Mouse (Mus musculus): ENCODE measurements at regions not wholly inside any gene's neighbourhood (a gene's known extent, or its start where the extent isn't known, plus 50 kb on each side); places are given as distances from the start of the nearest gene placed in this dataset.
"Not testable (repeated sequence)": the region's sequence is repeated elsewhere in the genome, so short reads cannot be mapped to it uniquely, and the experiment has no call there.

GRCm38 (mm10) chr6:103809986-103810341 is 299.6 kb downstream of the Chl1 start:
- no peak for DNase-seq

DNA sequence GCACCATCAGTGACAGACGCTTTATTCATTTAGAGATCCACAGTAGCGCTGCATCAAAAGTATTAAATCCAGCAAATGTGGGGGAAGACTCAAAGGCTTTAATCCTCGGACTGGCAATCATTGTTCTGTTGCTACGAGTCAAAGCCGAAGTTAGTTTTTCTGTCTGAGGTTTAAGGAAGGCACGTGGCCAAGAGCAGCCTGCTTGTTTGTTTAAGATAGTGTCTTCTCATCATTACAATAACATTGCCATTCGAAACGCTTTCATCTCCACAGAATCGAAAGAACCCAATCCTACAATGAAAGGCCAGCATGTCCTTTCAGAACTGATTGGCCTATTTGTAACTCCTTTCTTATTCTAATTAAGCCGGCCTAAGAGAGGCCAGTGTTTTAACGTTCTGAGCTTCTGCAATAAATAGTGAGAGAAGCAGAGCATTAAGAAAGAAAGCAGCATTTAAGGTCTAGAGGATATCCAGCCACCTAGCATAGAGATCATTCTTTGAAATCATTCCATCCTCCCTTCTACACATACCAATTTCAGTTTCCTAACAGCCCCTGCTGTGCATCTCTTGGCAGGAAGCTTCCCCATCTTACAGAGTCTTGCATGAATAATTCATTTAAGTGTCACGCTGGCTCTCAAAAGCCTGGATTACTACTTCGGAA is 300.1 kb downstream of the Chl1 start:
- DNase-seq = no peak

DNA sequence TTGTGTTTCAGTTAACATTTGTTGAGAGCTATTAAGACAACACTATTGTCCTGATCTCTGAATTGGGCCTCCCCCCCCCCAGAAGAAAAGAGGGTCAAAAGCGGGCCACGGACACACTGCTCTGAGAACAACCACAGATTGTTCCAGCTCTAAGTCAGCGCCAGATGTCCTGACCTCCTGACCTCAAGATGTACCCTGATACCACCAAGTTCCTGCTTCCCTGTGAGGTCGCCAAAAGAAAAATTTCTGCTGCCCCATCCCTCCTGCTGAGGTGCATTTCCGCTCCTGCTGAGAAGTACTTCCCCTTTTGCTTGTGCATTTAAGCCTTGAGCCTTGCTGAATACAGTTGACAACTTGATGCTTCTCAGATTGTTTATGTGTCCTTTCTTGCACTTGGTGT is 306.0 kb downstream of the Chl1 start:
- DNase-seq = not testable (repeated sequence)

DNA sequence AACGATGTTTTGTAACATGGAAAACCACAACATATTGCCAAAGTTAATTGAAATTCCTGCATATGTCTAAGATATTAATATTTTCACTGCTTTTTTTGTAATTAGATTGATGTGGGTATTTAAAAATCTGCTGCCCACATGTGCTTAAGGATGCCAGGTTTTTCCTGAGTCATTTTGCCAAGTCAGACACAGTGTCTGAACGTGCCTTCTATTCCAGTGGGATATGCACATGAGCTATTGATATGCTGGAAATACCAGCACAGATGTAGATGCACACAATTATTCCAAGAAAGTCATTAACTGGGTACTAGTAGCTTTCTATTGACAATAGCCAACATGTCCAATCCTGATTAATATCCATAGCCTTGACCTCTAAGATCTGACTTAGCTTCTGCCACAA is 315.7 kb downstream of the Chl1 start:
- DNase-seq = no peak

GRCm38 (mm10) chr6:103827623-103828022 is 317.2 kb downstream of the Chl1 start:
- DNase-seq = no peak

GRCm38 (mm10) chr6:103828866-103829265 is 318.5 kb downstream of the Chl1 start:
- no peak for DNase-seq

GRCm38 (mm10) chr6:103832301-103832700 is 321.9 kb downstream of the Chl1 start:
- DNase-seq = no peak

GRCm38 (mm10) chr6:103832808-103833207 is 322.4 kb downstream of the Chl1 start:
- no peak for DNase-seq

- peak; percentile 46 for DNase-seq
These were observed 323.2 kb downstream of the Chl1 start for GRCm38 (mm10) chr6:103833501-103834132.

DNA sequence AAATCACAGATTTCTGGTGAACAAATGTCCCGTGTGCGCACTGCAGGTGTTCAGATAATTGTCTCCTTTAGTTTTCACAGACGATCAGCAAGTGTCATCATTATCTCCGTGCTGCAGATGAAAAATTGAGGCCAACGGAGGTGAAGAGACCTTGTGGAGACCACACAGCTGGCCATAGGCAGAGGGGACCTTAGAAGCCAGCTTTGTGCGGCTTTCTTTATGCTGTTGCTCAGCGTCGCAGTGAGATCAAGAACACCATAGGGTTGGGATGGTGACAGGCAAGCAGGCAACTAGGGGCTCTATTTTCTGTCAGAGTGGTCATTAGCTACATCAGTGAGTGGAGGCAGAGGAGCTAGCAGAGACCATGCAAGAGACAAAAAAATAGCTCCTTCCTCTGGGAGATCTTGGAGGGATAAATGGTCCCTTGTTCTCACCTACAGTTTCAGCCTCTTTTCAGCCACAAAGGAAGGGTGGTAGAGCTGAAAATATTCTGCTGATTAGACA is 324.4 kb downstream of the Chl1 start:
- no peak for DNase-seq

DNA sequence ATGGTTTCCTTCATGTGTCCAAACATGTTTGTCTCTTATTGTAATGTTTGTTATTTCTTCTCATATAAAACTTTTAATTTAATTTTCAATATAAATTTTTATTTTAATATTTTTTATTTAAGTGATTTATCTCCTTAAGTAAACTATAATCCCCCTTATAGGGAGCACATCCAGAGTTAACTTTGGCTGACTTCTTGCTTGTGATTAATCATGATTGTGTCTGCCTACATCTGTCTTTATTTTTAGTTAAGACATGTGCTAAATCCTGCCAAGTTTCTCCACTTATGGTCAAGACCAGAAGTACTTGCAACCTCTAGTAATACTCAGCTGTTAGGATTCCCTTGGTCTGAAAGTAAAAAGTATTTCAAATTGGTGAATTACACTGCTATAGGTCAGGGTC is 349.4 kb downstream of the Chl1 start:
- DNase-seq = no peak

DNA sequence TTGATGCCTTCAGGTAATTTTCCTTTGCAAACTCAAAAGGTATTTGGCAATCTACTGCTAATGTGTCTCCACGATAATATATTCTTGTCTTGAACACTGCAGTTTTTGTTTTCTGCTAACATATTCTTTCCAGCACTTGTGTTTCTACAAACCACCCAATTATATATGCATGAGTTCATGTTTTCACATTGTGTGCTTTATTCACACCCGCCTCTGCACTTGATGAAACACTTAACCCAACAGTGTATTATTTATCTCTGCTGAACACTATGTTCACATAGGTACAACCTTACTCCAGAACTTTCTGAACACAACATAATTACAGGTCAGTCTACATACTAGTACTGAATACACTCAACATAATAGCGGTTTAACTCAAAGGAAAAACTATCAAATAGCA is 383.1 kb downstream of the Chl1 start:
- no peak for DNase-seq

- DNase-seq = no peak
These were observed 414.1 kb downstream of the Chl1 start for GRCm38 (mm10) chr6:103924504-103924903.

DNA sequence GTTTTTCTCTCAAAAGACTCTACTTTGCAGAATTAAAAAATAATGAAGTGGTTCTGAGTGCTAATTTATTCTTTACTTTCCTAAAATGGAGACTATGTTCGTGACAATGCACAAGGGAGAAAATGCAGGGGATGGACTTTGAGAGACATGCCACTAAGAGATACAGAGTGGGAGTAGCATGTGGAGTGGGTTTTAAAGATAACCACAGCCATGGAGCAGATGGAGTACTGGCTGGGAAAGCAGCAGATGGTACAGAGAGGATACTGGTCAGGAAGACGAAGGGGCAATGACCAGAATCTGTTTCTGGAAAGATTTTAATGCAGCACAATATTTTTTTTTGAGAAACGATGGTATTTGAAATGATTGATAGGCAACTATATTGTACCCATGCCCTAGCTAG is 416.7 kb downstream of the Chl1 start:
- DNase-seq = no peak

DNA sequence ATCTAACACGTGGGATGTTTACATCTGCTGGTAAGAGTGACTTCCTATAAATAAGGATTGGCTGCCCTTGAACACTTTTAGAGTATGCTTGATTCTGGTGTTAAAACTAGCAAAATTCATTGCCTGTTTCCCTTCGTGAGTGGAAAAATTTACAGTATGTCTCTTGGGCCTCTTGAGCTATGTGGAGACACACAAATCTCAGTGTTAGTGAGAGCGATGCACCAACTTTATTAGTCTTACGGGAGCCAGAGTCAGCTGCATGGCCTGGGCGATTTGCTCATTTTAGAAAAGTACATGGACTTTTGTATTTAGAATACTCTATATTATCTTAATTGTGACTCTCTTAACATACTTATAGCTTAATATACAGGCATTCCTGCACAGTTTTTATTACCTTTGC is 430.0 kb downstream of the Chl1 start:
- DNase-seq = no peak

GRCm38 (mm10) chr6:103944361-103944760 is 434.0 kb downstream of the Chl1 start:
- no peak for DNase-seq

- DNase-seq = no peak
These were observed 437.1 kb downstream of the Chl1 start for GRCm38 (mm10) chr6:103947474-103947873.

DNA sequence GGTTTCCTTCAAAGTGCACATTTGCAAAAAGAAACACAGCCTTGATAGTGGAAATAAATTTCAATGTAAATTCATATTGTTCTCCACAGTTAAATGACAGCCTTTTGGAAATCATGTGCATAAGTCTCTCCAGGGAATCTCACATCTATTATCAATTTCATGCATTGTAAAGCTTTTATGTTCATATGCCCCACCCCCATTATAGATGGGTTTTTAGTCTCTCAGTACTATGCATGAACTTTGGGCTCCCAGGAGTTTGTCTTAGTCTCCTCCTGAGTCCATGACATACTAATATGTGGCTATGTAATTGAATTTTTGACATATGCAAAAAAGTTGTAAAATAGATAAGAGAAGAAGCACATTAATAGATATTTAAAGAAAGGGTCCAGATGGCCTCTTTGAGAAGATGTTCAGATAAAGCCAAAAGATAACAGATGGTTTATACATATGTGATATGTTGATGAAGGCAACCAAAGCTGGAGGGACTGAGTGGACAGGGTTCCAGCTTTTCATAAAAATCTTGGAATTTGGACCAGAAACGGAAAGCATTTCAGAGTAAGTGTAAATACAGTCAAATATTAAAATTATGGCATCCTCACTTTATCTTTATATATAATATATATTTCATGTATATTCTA is 442.9 kb downstream of the Chl1 start:
- no peak for DNase-seq

- no peak for DNase-seq
These were observed 448.6 kb downstream of the Chl1 start for GRCm38 (mm10) chr6:103959002-103959401.

DNA sequence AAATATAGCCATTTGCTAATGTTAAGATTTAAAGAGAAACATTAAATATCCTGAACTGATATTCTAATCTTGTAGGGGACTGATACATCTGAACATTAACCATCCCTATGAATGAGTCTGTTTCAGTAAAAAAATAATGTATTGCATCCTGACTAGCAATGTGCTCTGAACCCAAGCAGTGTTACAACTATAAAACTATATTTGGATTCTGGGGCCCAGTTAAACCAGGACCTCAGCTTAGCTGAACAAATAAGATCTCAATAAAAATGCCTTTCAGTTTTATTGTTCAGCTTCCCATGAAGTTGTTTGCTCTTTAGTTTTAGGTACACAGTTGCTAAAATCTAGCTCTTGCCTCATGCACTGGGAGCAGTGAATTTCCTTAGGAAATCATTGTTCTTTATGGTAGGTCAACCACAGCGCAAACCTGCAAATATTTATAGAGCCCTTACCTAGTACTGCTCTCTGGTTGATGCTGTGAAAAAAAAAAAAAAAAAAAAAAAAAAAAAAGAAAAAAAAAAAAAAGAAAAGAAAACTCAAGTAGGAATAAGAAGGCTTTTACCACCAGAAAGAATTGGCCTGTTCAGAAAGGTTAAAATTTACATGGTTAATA is 457.5 kb downstream of the Chl1 start:
- DNase-seq = no peak

- no peak for DNase-seq
These were observed 488.8 kb downstream of the Chl1 start for GRCm38 (mm10) chr6:103999186-103999585.

GRCm38 (mm10) chr6:104028439-104029091 is 464.0 kb upstream of the Cntn6 start:
- peak; percentile 61 for DNase-seq

GRCm38 (mm10) chr6:104038853-104039252 is 453.7 kb upstream of the Cntn6 start:
- no peak for DNase-seq
